Mouse (Mus musculus): ENCODE measurements around the gene Taf8. TPM values are rescaled to one million over a fixed set of nuclear protein-coding genes. Genes with fewer than 3 reads are reported as not detected.
A peak's percentile ranks its signal among the peaks of the same experiment; 100 is the strongest.

The Taf8 gene
- total RNA-seq, 1 experiment = 40.0 TPM

DNA sequence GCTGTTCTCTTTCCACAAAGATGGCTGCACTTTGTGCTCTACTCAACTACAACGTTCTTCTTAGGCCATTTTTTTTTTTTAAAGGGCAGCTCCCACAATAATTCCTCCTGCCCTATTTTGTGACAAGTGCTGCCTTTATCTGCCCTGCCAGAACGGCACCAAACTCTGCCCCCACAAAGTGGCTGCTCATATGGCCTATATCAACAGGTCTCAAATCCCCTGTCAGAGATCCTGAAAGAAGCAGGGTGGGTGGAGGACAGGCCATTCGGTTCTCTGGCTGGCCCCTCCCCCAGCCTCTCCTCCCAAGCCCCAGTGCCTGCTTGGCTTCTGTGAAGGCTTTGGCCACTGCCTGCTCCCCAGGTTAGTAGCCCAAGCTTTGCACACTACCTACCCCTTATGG, 17.1 kb downstream of the Taf8 start:
- TF ChIP-seq ZNF384 (IDR thresholded peaks at IDR 0.05; ENCODE audit: low read depth, low read length) (no peak), HCFC1 (IDR thresholded peaks at IDR 0.05; ENCODE audit: borderline replicate concordance, insufficient read depth, low read length) (no peak), CHD2 (IDR thresholded peaks at IDR 0.05; ENCODE audit: low read depth, low read length) (no peak), ZC3H11A (IDR thresholded peaks at IDR 0.05; ENCODE audit: borderline replicate concordance, low read depth, low read length) (no peak), MAFK (IDR thresholded peaks at IDR 0.05; ENCODE audit: insufficient read depth, low read depth, low read length) (no peak)
- Histone ChIP-seq H3K4me1 (ENCODE audit: control insufficient read depth in 2 of 2, insufficient read depth in 2 of 2, low read length in 2 of 2, poor library complexity in 1 of 2) (peaks cover 0 to 47% of the 10 kb centered on the region in 2 experiments; a peak in 2 of 4 replicates), H3K36me3 (ENCODE audit: control insufficient read depth, insufficient read depth, low read length, poor library complexity, severe bottlenecking) (peaks cover 21% of the 10 kb centered on the region), H3K9me3 (ENCODE audit: control insufficient read depth, insufficient read depth, low read depth, low read length) (no peaks in the 10 kb centered on the region), H3K4me3 (ENCODE audit: insufficient read depth in 1 of 2, low read depth in 1 of 2, low read length in 2 of 2, poor library complexity in 1 of 2, severe bottlenecking in 1 of 2) (no peak overlapping the region), H3K27ac (ENCODE audit: insufficient read depth, low read depth, low read length, poor library complexity, severe bottlenecking) (peak overlapping the region; percentile 80; the same call in 1 of the 2 replicates), H3K9ac (ENCODE audit: insufficient read depth, low read depth, low read length, poor library complexity, severe bottlenecking) (no peak overlapping the region)
- in situ Hi-C loops (cut with MboI; ENCODE audit: low sequenced_read_pairs in 2 of 2, unreplicated experiment in 2 of 2) = no loop called here
- DNase-seq (ENCODE audit: low read depth, low spot score) = no peak

DNA sequence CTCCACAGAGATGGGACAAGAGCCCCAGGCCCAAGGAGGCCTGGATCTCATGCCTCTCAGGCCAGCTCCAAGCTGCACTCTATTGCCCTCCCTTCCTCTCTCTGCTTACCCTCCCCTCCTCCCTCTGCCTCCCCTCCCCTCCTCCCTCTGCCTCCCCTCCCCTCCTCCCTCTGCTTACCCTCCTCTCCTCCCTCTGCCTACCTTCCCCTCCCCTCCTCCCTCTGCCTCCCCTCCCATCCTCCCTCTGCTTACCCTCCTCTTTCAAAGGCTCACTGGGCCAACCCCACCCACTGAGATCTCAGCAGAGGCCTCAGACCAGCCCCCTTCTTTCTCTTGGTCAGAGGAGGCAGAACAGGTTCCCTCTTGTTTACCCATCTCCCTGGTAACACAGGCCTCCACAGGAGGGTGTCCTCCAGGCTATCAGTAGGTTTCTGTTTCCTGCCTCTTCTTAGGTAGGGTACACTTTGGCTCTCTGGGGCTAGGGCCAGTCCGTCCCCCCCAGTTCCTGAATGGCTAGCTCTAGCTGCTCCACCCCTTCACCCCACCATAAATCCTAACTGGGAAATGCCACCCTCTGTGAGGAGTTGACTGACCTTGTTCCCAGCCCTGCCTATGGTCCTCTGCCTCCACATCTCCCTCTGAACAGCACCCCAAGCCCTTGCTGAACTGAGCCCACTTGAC, 17.7 kb downstream of the Taf8 start:
- in situ Hi-C loops (cut with MboI; ENCODE audit: low sequenced_read_pairs in 2 of 2, unreplicated experiment in 2 of 2) = no loop called here
- DNase-seq (ENCODE audit: low read depth, low spot score) = peak; percentile 70

DNA sequence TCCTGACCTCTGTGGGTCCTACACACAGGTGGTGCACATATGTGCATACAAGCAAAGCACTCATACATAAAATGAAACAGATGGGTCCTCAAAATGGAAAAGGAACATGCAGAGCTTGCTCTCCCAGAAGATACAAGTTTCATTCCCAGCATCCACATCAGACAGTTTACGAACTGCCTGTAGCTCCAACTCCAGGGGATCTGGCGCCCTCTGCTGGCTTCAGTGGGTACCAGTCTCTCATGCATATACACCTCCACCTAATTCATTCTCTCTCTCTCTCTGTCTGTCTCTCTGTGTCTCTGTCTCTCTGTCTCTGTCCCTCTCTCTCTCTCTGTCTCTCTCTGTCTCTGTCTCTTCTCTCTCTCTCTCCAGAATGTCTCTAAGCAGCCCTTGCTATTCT, 19.7 kb downstream of the Taf8 start:
- H3K9ac ChIP-seq (ENCODE audit: insufficient read depth, low read depth, low read length, poor library complexity, severe bottlenecking) = no peak overlapping the region
- peaks cover 0 to 33% of the 10 kb centered on the region in 2 experiments; a peak in 2 of 4 replicates for H3K4me1 ChIP-seq (ENCODE audit: control insufficient read depth in 2 of 2, insufficient read depth in 2 of 2, low read length in 2 of 2, poor library complexity in 1 of 2)
- in situ Hi-C loops (cut with MboI; ENCODE audit: low sequenced_read_pairs in 2 of 2, unreplicated experiment in 2 of 2) = no loop called here
- no peaks in the 10 kb centered on the region for H3K9me3 ChIP-seq (ENCODE audit: control insufficient read depth, insufficient read depth, low read depth, low read length)
- H3K27ac ChIP-seq (ENCODE audit: insufficient read depth, low read depth, low read length, poor library complexity, severe bottlenecking) = no peak overlapping the region
- TF ChIP-seq HCFC1 (IDR thresholded peaks at IDR 0.05; ENCODE audit: borderline replicate concordance, insufficient read depth, low read length) = no peak
- TF ChIP-seq ZC3H11A (IDR thresholded peaks at IDR 0.05; ENCODE audit: borderline replicate concordance, low read depth, low read length) = peak; percentile 59; the same call in 1 of the 2 replicates
- DNase-seq (ENCODE audit: low read depth, low spot score) = peak; percentile 87
- no peak overlapping the region for H3K4me3 ChIP-seq (ENCODE audit: insufficient read depth in 1 of 2, low read depth in 1 of 2, low read length in 2 of 2, poor library complexity in 1 of 2, severe bottlenecking in 1 of 2)
- 0 out of 2 replicates have a peak, but pooled peaks cover under 1% of the 10 kb centered on the region for H3K36me3 ChIP-seq (ENCODE audit: control insufficient read depth, insufficient read depth, low read length, poor library complexity, severe bottlenecking)

More for the DNA sequence above, 17.7 kb downstream of the Taf8 start:
- Histone ChIP-seq H3K4me3 (ENCODE audit: insufficient read depth in 1 of 2, low read depth in 1 of 2, low read length in 2 of 2, poor library complexity in 1 of 2, severe bottlenecking in 1 of 2) (no peak overlapping the region), H3K9me3 (ENCODE audit: control insufficient read depth, insufficient read depth, low read depth, low read length) (no peaks in the 10 kb centered on the region), H3K27ac (ENCODE audit: insufficient read depth, low read depth, low read length, poor library complexity, severe bottlenecking) (peak overlapping the region; percentile 80), H3K36me3 (ENCODE audit: control insufficient read depth, insufficient read depth, low read length, poor library complexity, severe bottlenecking) (peaks cover 15% of the 10 kb centered on the region), H3K9ac (ENCODE audit: insufficient read depth, low read depth, low read length, poor library complexity, severe bottlenecking) (no peak overlapping the region), H3K4me1 (ENCODE audit: control insufficient read depth in 2 of 2, insufficient read depth in 2 of 2, low read length in 2 of 2, poor library complexity in 1 of 2) (peaks cover 0 to 43% of the 10 kb centered on the region in 2 experiments; a peak in 2 of 4 replicates)
- TF ChIP-seq CHD2 (IDR thresholded peaks at IDR 0.05; ENCODE audit: low read depth, low read length) (no peak), ZC3H11A (IDR thresholded peaks at IDR 0.05; ENCODE audit: borderline replicate concordance, low read depth, low read length) (no peak), MAFK (IDR thresholded peaks at IDR 0.05; ENCODE audit: insufficient read depth, low read depth, low read length) (no peak), ZNF384 (IDR thresholded peaks at IDR 0.05; ENCODE audit: low read depth, low read length) (no peak), HCFC1 (IDR thresholded peaks at IDR 0.05; ENCODE audit: borderline replicate concordance, insufficient read depth, low read length) (no peak)

DNA sequence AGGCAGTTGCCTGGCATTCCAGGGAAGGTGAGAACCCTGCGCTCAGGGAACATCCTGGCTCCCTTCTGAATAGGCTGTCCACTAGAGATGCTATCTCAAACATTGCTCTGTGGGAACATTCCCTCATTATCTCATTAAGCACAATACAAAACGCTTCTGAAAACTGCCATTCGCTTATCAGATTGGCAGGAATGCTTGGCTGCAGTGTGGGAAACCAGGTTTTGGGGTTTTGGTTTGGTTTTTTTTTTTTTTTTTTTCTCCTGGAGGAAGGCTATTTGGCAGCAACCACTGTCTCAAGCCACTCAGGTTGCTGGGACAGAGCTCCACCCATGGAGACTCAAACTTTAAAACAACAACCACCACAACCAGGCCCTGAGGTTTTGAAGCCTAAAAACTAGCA, 22.2 kb downstream of the Taf8 start:
- Histone ChIP-seq H3K4me1 (ENCODE audit: control insufficient read depth in 2 of 2, insufficient read depth in 2 of 2, low read length in 2 of 2, poor library complexity in 1 of 2) (peaks cover 0 to 15% of the 10 kb centered on the region in 2 experiments; a peak in 2 of 4 replicates), H3K9ac (ENCODE audit: insufficient read depth, low read depth, low read length, poor library complexity, severe bottlenecking) (no peak overlapping the region), H3K27ac (ENCODE audit: insufficient read depth, low read depth, low read length, poor library complexity, severe bottlenecking) (no peak overlapping the region), H3K4me3 (ENCODE audit: insufficient read depth in 1 of 2, low read depth in 1 of 2, low read length in 2 of 2, poor library complexity in 1 of 2, severe bottlenecking in 1 of 2) (no peak overlapping the region), H3K9me3 (ENCODE audit: control insufficient read depth, insufficient read depth, low read depth, low read length) (no peaks in the 10 kb centered on the region), H3K36me3 (ENCODE audit: control insufficient read depth, insufficient read depth, low read length, poor library complexity, severe bottlenecking) (no peaks in the 10 kb centered on the region)
- TF ChIP-seq HCFC1 (IDR thresholded peaks at IDR 0.05; ENCODE audit: borderline replicate concordance, insufficient read depth, low read length) = no peak
- TF ChIP-seq ZNF384 (IDR thresholded peaks at IDR 0.05; ENCODE audit: low read depth, low read length) = no peak
- TF ChIP-seq CHD2 (IDR thresholded peaks at IDR 0.05; ENCODE audit: low read depth, low read length) = no peak
- no peak for TF ChIP-seq ZC3H11A (IDR thresholded peaks at IDR 0.05; ENCODE audit: borderline replicate concordance, low read depth, low read length)
- no peak for TF ChIP-seq MAFK (IDR thresholded peaks at IDR 0.05; ENCODE audit: insufficient read depth, low read depth, low read length)
- DNase-seq (ENCODE audit: low read depth, low spot score) = no peak
- in situ Hi-C loops (cut with MboI; ENCODE audit: low sequenced_read_pairs in 2 of 2, unreplicated experiment in 2 of 2) = no loop called here

All from ES-E14 (cell line).